Mouse (Mus musculus) CD4-positive, CD25-positive, alpha-beta regulatory T cell, adult 4 months (primary cell): ENCODE data around the gene Irs2. TPM values are rescaled to one million over a fixed set of nuclear protein-coding genes. Genes with fewer than 3 reads are reported as not detected.

ENCODE experiments used
- ATAC-seq: one replicate; pipeline ENCODE4 v1.8.0; 2017
- polyA plus RNA-seq, 2 experiments: library from polyadenylated mRNA; unstranded; fragments of 100-300 nt; shearing (Covaris generic); gene quantifications; one replicate each; pipeline ENCODE4 v1.2.1; 2017

Gene Irs2
- polyA plus RNA-seq, 2 experiments from 2014 or later, result 0.68 to 0.83 TPM

GRCm38 (mm10) chr8:11009431-11010071, 1.3 kb upstream of the Irs2 start:
- no peak for ATAC-seq

- peak; percentile 89 for ATAC-seq
Observed at GRCm38 (mm10) chr8:11008842-11009420, 673 bp upstream of the Irs2 start.

- ATAC-seq, result peak; percentile 9
Observed at GRCm38 (mm10) chr8:11007581-11008378, 478 bp downstream of the Irs2 start.

GRCm38 (mm10) chr8:11007001-11007580, 1.2 kb downstream of the Irs2 start:
- peak; percentile 31 for ATAC-seq

- no peak for ATAC-seq
Observed at GRCm38 (mm10) chr8:11006276-11006630, 2.0 kb downstream of the Irs2 start.

- no peak for ATAC-seq
Observed at GRCm38 (mm10) chr8:11005460-11006275, 2.6 kb downstream of the Irs2 start.

GRCm38 (mm10) chr8:11004781-11005459, 3.3 kb downstream of the Irs2 start:
- no peak for ATAC-seq

GRCm38 (mm10) chr8:11003917-11004470, 4.3 kb downstream of the Irs2 start:
- ATAC-seq, result no peak

- no peak for ATAC-seq
Observed at GRCm38 (mm10) chr8:11003253-11003652, 5.0 kb downstream of the Irs2 start.

- ATAC-seq, result no peak
Observed at GRCm38 (mm10) chr8:11002816-11003215, 5.4 kb downstream of the Irs2 start.

- peak; percentile 46 for ATAC-seq
Observed at GRCm38 (mm10) chr8:11001062-11001549, 7.2 kb downstream of the Irs2 start.

- ATAC-seq, result no peak
Observed at GRCm38 (mm10) chr8:10999538-10999937, 8.7 kb downstream of the Irs2 start.

- no peak for ATAC-seq
Observed at GRCm38 (mm10) chr8:10996247-10996646, 12.0 kb downstream of the Irs2 start.

GRCm38 (mm10) chr8:10995756-10996155, 12.5 kb downstream of the Irs2 start:
- ATAC-seq, result no peak

GRCm38 (mm10) chr8:10994390-10994954, 13.8 kb downstream of the Irs2 start:
- ATAC-seq, result no peak

- peak; percentile 73 for ATAC-seq
Observed at GRCm38 (mm10) chr8:10993582-10994216, 14.6 kb downstream of the Irs2 start.

GRCm38 (mm10) chr8:10992081-10992480, 16.2 kb downstream of the Irs2 start:
- no peak for ATAC-seq

- no peak for ATAC-seq
Observed at GRCm38 (mm10) chr8:10991323-10991722, 16.9 kb downstream of the Irs2 start.

- no peak for ATAC-seq
Observed at GRCm38 (mm10) chr8:10990421-10991110, 17.7 kb downstream of the Irs2 start.

- no peak for ATAC-seq
Observed at GRCm38 (mm10) chr8:10989946-10990345, 18.3 kb downstream of the Irs2 start.
